Mouse (Mus musculus): ENCODE data around the gene Shisal1. TPM values are rescaled to one million over a fixed set of nuclear protein-coding genes. Genes with fewer than 3 reads are reported as not detected.

Gene Shisal1
- polyA plus RNA-seq (2012; rRNA removed) = 6.1 and 8.0 TPM in 2 replicates

DNA sequence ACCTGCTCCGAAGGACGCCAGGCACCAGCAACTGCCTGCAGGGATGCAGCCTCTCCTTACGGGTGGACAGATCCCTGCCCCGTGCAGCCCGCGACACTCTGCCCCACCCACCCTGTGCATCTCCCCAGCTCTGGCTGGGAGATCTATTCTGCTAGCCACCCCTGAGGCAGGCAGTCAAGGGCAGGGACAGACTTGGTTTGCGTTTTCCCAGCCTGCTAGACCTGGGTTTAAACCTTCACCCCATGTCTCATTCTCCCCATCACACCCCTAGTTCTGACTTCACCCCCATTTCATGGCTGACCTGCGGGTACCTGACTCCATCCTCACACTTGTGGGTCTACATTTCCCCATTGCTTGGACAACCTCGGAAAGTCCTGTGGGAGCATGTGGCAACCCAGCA lies at the start of gene Shisal1:
Gene Shisal1 (minus strand): TSS at position 101 of the 400 bp plus-strand sequence.
- H3K27ac ChIP-seq (ENCODE audit: insufficient read depth, low read depth, low read length) = no peak within 1 kb of the TSS
- peaks cover 11% of the 10 kb centered on the region for H3K27me3 ChIP-seq (ENCODE audit: control insufficient read depth, insufficient read depth, low read length)
- WGBS = 24% methylated on average over 9 of the region's 9 CpGs
- H3K4me1 ChIP-seq (ENCODE audit: control insufficient read depth, insufficient read depth, insufficient read length, low read length) = no peaks in the 10 kb centered on the region
- H3K36me3 ChIP-seq (ENCODE audit: control insufficient read depth, insufficient read depth, low read length) = no peaks in the 10 kb centered on the region
- TF ChIP-seq CTCF (IDR thresholded peaks at IDR 0.05; ENCODE audit: extremely low read depth, insufficient read length, insufficient replicate concordance, low read depth, low read length) = no peak
- no peak for TF ChIP-seq POLR2A (IDR thresholded peaks at IDR 0.05; ENCODE audit: low read depth, low read length)
- H3K4me3 ChIP-seq (ENCODE audit: low read depth, low read length) = peak within 1 kb of the TSS; percentile 51

DNA sequence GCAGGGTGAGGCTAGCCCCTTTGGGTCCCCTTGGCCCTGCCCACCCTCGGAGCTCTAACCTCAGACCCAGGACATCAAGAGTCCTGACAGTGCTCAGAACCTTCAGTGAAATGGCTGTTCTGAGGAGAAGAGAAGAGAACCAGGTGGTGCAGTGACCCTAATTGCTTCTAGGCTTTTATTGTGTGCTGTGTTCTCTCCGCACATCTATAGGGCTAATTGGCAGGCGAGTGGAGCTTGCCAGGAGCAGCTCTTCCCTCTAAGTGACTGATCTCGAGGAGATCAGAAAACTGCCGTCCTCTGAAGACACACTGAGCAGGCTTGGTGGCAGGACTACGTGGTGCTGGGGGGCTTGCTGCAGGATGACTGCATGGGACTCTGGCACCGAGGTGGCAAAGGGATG lies 43.6 kb upstream of the Shisal1 start:
- no peaks in the 10 kb centered on the region for H3K36me3 ChIP-seq (ENCODE audit: control insufficient read depth, insufficient read depth, low read length)
- H3K4me3 ChIP-seq (ENCODE audit: low read depth, low read length) = no peak overlapping the region
- TF ChIP-seq CTCF (IDR thresholded peaks at IDR 0.05; ENCODE audit: extremely low read depth, insufficient read length, insufficient replicate concordance, low read depth, low read length) (no peak), POLR2A (IDR thresholded peaks at IDR 0.05; ENCODE audit: low read depth, low read length) (no peak)
- no peaks in the 10 kb centered on the region for H3K27me3 ChIP-seq (ENCODE audit: control insufficient read depth, insufficient read depth, low read length)
- no peak overlapping the region for H3K27ac ChIP-seq (ENCODE audit: insufficient read depth, low read depth, low read length)
- WGBS = 67% methylated on average over 7 of the region's 7 CpGs
- H3K4me1 ChIP-seq (ENCODE audit: control insufficient read depth, insufficient read depth, insufficient read length, low read length) = no peaks in the 10 kb centered on the region

- TF ChIP-seq POLR2A (IDR thresholded peaks at IDR 0.05; ENCODE audit: low read depth, low read length) = no peak
- TF ChIP-seq CTCF (IDR thresholded peaks at IDR 0.05; ENCODE audit: extremely low read depth, insufficient read length, insufficient replicate concordance, low read depth, low read length) = no peak
- H3K27ac ChIP-seq (ENCODE audit: insufficient read depth, low read depth, low read length) = no peak overlapping the region
- H3K36me3 ChIP-seq (ENCODE audit: control insufficient read depth, insufficient read depth, low read length) = no peaks in the 10 kb centered on the region
- H3K4me3 ChIP-seq (ENCODE audit: low read depth, low read length) = no peak overlapping the region
- no peaks in the 10 kb centered on the region for H3K27me3 ChIP-seq (ENCODE audit: control insufficient read depth, insufficient read depth, low read length)
- 71% methylated on average over 4 of the region's 4 CpGs for WGBS
- H3K4me1 ChIP-seq (ENCODE audit: control insufficient read depth, insufficient read depth, insufficient read length, low read length) = no peaks in the 10 kb centered on the region
These were observed 37.4 kb upstream of the Shisal1 start for GRCm38 (mm10) chr15:84484255-84484654.

DNA sequence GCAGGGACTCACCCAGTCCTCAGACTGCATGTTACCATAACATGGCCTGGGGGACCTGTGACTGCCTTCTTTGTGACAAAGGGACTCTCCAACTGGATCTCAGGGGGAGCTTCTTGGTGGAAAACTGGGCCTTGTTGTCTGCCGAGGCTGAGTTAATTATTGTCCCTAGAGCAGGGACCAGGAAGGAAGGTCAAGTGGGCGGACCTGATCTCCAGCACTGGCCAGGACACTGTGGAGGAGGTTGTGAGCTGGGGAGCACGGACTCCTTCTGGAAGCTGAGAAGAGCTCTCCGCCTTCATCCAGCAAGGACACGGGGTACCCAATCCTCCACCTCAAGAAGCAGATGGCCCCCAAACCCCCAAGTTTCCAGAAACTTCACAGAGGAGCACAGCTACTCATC lies 36.7 kb upstream of the Shisal1 start:
- 35% methylated on average over 5 of the region's 5 CpGs for WGBS

GRCm38 (mm10) chr15:84481259-84481877 lies 34.5 kb upstream of the Shisal1 start:
- WGBS = 61% methylated on average over 13 of the region's 13 CpGs
- Histone ChIP-seq H3K27ac (ENCODE audit: insufficient read depth, low read depth, low read length) (no peak overlapping the region), H3K4me1 (ENCODE audit: control insufficient read depth, insufficient read depth, insufficient read length, low read length) (no peaks in the 10 kb centered on the region), H3K36me3 (ENCODE audit: control insufficient read depth, insufficient read depth, low read length) (no peaks in the 10 kb centered on the region), H3K27me3 (ENCODE audit: control insufficient read depth, insufficient read depth, low read length) (no peaks in the 10 kb centered on the region), H3K4me3 (ENCODE audit: low read depth, low read length) (no peak overlapping the region)
- TF ChIP-seq CTCF (IDR thresholded peaks at IDR 0.05; ENCODE audit: extremely low read depth, insufficient read length, insufficient replicate concordance, low read depth, low read length) (no peak), POLR2A (IDR thresholded peaks at IDR 0.05; ENCODE audit: low read depth, low read length) (no peak)

More for the DNA sequence above, 36.7 kb upstream of the Shisal1 start:
- TF ChIP-seq CTCF (IDR thresholded peaks at IDR 0.05; ENCODE audit: extremely low read depth, insufficient read length, insufficient replicate concordance, low read depth, low read length) = no peak
- no peak for TF ChIP-seq POLR2A (IDR thresholded peaks at IDR 0.05; ENCODE audit: low read depth, low read length)
- no peaks in the 10 kb centered on the region for H3K27me3 ChIP-seq (ENCODE audit: control insufficient read depth, insufficient read depth, low read length)
- no peak overlapping the region for H3K4me3 ChIP-seq (ENCODE audit: low read depth, low read length)
- H3K27ac ChIP-seq (ENCODE audit: insufficient read depth, low read depth, low read length) = no peak overlapping the region
- no peaks in the 10 kb centered on the region for H3K4me1 ChIP-seq (ENCODE audit: control insufficient read depth, insufficient read depth, insufficient read length, low read length)
- H3K36me3 ChIP-seq (ENCODE audit: control insufficient read depth, insufficient read depth, low read length) = no peaks in the 10 kb centered on the region

- no peaks in the 10 kb centered on the region for H3K27me3 ChIP-seq (ENCODE audit: control insufficient read depth, insufficient read depth, low read length)
- TF ChIP-seq CTCF (IDR thresholded peaks at IDR 0.05; ENCODE audit: extremely low read depth, insufficient read length, insufficient replicate concordance, low read depth, low read length) = no peak
- no peak overlapping the region for H3K27ac ChIP-seq (ENCODE audit: insufficient read depth, low read depth, low read length)
- no peak overlapping the region for H3K4me3 ChIP-seq (ENCODE audit: low read depth, low read length)
- no peaks in the 10 kb centered on the region for H3K4me1 ChIP-seq (ENCODE audit: control insufficient read depth, insufficient read depth, insufficient read length, low read length)
- WGBS = 51% methylated on average over 8 of the region's 8 CpGs
- no peaks in the 10 kb centered on the region for H3K36me3 ChIP-seq (ENCODE audit: control insufficient read depth, insufficient read depth, low read length)
These were observed 22.5 kb upstream of the Shisal1 start for GRCm38 (mm10) chr15:84469391-84469790.

- Histone ChIP-seq H3K27me3 (ENCODE audit: control insufficient read depth, insufficient read depth, low read length) (no peaks in the 10 kb centered on the region), H3K36me3 (ENCODE audit: control insufficient read depth, insufficient read depth, low read length) (no peaks in the 10 kb centered on the region), H3K4me1 (ENCODE audit: control insufficient read depth, insufficient read depth, insufficient read length, low read length) (no peaks in the 10 kb centered on the region), H3K4me3 (ENCODE audit: low read depth, low read length) (no peak overlapping the region), H3K27ac (ENCODE audit: insufficient read depth, low read depth, low read length) (no peak overlapping the region)
- TF ChIP-seq CTCF (IDR thresholded peaks at IDR 0.05; ENCODE audit: extremely low read depth, insufficient read length, insufficient replicate concordance, low read depth, low read length) (no peak), POLR2A (IDR thresholded peaks at IDR 0.05; ENCODE audit: low read depth, low read length) (no peak)
- 64% methylated on average over 5 of the region's 5 CpGs for WGBS
These were observed 20.9 kb upstream of the Shisal1 start for GRCm38 (mm10) chr15:84467761-84468160.

All from small intestine, adult 2 months (tissue).